Mouse (Mus musculus) intestine, postnatal 0 days (tissue): ENCODE data around the gene Mef2c. TPM values are rescaled to one million over a fixed set of nuclear protein-coding genes. Genes with fewer than 3 reads are reported as not detected.

Experiments
- ATAC-seq: fragments of 200-750 bp; cut with Nextera tagmentation; 2 replicates; pipeline ENCODE4 v1.8.0; 2017; ENCODE audit warnings: mild to moderate bottlenecking, moderate TSS enrichment, moderate library complexity
- H3K27ac ChIP-seq: fragments of 300-500 bp; sonication (generic); 2 replicates; pipeline ENCODE4 v1.5.1; 2014; ENCODE audit warnings: mild to moderate bottlenecking, low read depth, low read length, moderate library complexity
- H3K27me3 ChIP-seq: fragments of 300-500 bp; sonication (generic); replicated peaks from 2 replicates; pipeline ENCODE4 v1.6.1; 2014; ENCODE audit warnings: low read length, mixed read lengths; ENCODE audit not compliant: control insufficient read depth, insufficient read depth
- H3K36me3 ChIP-seq: fragments of 300-500 bp; sonication (generic); 2 replicates; pipeline ENCODE4 v1.6.1; 2014; ENCODE audit warnings: mild to moderate bottlenecking, moderate library complexity; ENCODE audit not compliant: control insufficient read depth, insufficient read depth
- H3K4me1 ChIP-seq: fragments of 300-500 bp; sonication (generic); replicated peaks from 2 replicates; pipeline ENCODE4 v1.6.1; 2014; ENCODE audit warnings: antibody characterized with exemption, low read length, mixed read lengths; ENCODE audit not compliant: control insufficient read depth, insufficient read depth
- H3K4me2 ChIP-seq: fragments of 300-500 bp; sonication (generic); replicated peaks from 2 replicates; pipeline ENCODE4 v1.6.1; 2014; ENCODE audit warnings: low read depth, mild to moderate bottlenecking, moderate library complexity
- H3K4me3 ChIP-seq: fragments of 300-500 bp; sonication (generic); 2 replicates; pipeline ENCODE4 v1.5.1; 2014; ENCODE audit warnings: low read depth, low read length
- H3K9ac ChIP-seq: fragments of 300-500 bp; sonication (generic); 2 replicates; pipeline ENCODE4 v1.6.1; 2014; ENCODE audit warnings: mild to moderate bottlenecking, low read depth, low read length
- H3K9me3 ChIP-seq: fragments of 300-500 bp; sonication (generic); 2 replicates; pipeline ENCODE4 v1.6.1; 2016; ENCODE audit warnings: mixed run types; ENCODE audit not compliant: control insufficient read depth
- CTCF ChIP-seq: sonication (generic); IDR thresholded peaks from 2 replicates; pipeline ENCODE4 v1.5.1; 2016; ENCODE audit warnings: low read depth, mild to moderate bottlenecking, control low read depth, antibody characterized with exemption, moderate library complexity
- WGBS: fragments of 180-500 bp; shearing (Covaris S2); extraction: QIAGEN DNeasy Blood & Tissue Kit; methylation state at CpG from one replicate; pipeline ENCODE4 v1.1.7; 2014; 5-methylcytosine and 5-hydroxymethylcytosine counted together
- polyA plus RNA-seq: library from polyadenylated mRNA; unstranded; fragments of >200 nt; fragmentation: Nextera tagmentation; extraction: Ambion mirVana; gene quantifications from 2 replicates; pipeline ENCODE4 v1.2.1, GENCODE M21; 2015

The Mef2c gene
- polyA plus RNA-seq, 1 experiment from 2014 or later, result 19.2 TPM

DNA sequence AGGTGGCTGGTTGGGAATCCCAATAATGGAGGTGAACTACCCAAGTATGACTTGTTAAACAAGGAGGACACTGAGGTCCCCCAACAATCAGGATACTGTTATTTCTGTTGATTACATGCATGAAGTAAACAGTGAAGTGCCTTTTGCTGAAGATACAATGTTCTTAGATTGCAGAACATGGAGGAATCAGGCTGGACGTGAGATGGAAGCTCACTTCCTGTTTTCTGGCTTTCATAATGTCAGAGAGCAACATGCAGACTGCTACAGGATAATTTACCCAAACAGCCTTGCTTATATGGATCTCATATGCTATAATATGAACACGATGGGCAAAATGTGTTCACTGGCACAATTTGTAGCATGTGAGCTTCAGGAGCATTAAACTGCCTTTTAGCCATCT, 30.1 kb upstream of the Mef2c start:
- no peaks in the 10 kb centered on the region for H3K36me3 ChIP-seq
- H3K4me3 ChIP-seq, result no peak overlapping the region
- H3K27me3 ChIP-seq, result no peaks in the 10 kb centered on the region
- H3K9me3 ChIP-seq, result no peaks in the 10 kb centered on the region
- ATAC-seq, result no peak
- 78% methylated on average over 2 of the region's 2 CpGs for WGBS
- H3K9ac ChIP-seq, result no peak overlapping the region
- TF ChIP-seq CTCF, result no peak
- no peak overlapping the region for H3K27ac ChIP-seq
- H3K4me1 ChIP-seq, result no peaks in the 10 kb centered on the region
- H3K4me2 ChIP-seq, result no peak overlapping the region

- Histone ChIP-seq H3K4me2 (no peak overlapping the region), H3K9ac (no peak overlapping the region), H3K27me3 (no peaks in the 10 kb centered on the region), H3K4me1 (no peaks in the 10 kb centered on the region), H3K4me3 (no peak overlapping the region), H3K27ac (no peak overlapping the region), H3K9me3 (no peaks in the 10 kb centered on the region), H3K36me3 (no peaks in the 10 kb centered on the region)
- 77% methylated on average over 3 of the region's 3 CpGs for WGBS
- no peak for TF ChIP-seq CTCF
- ATAC-seq, result no peak
Observed at GRCm38 (mm10) chr13:83480388-83480787, 23.4 kb upstream of the Mef2c start.

- no peaks in the 10 kb centered on the region for H3K27me3 ChIP-seq
- H3K4me2 ChIP-seq, result no peak overlapping the region
- no peak for ATAC-seq
- no peaks in the 10 kb centered on the region for H3K36me3 ChIP-seq
- H3K9me3 ChIP-seq, result no peaks in the 10 kb centered on the region
- H3K9ac ChIP-seq, result no peak overlapping the region
- 61% methylated on average over 7 of the region's 7 CpGs for WGBS
- H3K4me3 ChIP-seq, result no peak overlapping the region
- H3K4me1 ChIP-seq, result no peaks in the 10 kb centered on the region
- H3K27ac ChIP-seq, result no peak overlapping the region
- no peak for TF ChIP-seq CTCF
Observed at GRCm38 (mm10) chr13:83481310-83481709, 22.5 kb upstream of the Mef2c start.

DNA sequence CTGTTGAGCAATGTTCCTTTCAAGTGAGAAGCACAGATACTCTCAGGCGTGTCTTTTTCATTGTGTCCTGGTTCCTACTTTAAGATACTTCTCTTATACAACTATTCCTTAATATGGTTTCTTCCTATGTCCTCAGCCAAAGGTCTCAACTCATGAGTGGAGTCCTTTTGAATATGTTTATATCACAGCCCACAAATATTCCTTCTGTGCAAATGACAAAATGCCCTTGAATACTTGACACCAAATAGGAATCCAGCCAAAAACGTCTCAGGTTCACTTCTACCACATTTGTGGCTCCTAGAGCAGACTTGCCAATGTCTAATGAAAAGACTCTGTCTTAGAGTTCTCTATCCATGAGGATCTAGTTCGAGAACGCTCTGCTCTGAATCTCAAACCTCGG, 21.7 kb upstream of the Mef2c start:
- Histone ChIP-seq H3K4me3 (no peak overlapping the region), H3K27me3 (no peaks in the 10 kb centered on the region), H3K9ac (no peak overlapping the region), H3K27ac (no peak overlapping the region), H3K9me3 (no peaks in the 10 kb centered on the region), H3K36me3 (no peaks in the 10 kb centered on the region), H3K4me1 (no peaks in the 10 kb centered on the region), H3K4me2 (no peak overlapping the region)
- WGBS, result 72% methylated on average over 5 of the region's 5 CpGs
- no peak for TF ChIP-seq CTCF
- ATAC-seq, result no peak

GRCm38 (mm10) chr13:83484215-83484614, 19.6 kb upstream of the Mef2c start:
- no peak for ATAC-seq
- no peaks in the 10 kb centered on the region for H3K4me1 ChIP-seq
- H3K36me3 ChIP-seq, result no peaks in the 10 kb centered on the region
- H3K9ac ChIP-seq, result no peak overlapping the region
- no peak overlapping the region for H3K4me3 ChIP-seq
- H3K27ac ChIP-seq, result no peak overlapping the region
- WGBS, result 76% methylated on average over 4 of the region's 4 CpGs
- no peaks in the 10 kb centered on the region for H3K27me3 ChIP-seq
- no peaks in the 10 kb centered on the region for H3K9me3 ChIP-seq
- TF ChIP-seq CTCF, result no peak
- H3K4me2 ChIP-seq, result no peak overlapping the region

DNA sequence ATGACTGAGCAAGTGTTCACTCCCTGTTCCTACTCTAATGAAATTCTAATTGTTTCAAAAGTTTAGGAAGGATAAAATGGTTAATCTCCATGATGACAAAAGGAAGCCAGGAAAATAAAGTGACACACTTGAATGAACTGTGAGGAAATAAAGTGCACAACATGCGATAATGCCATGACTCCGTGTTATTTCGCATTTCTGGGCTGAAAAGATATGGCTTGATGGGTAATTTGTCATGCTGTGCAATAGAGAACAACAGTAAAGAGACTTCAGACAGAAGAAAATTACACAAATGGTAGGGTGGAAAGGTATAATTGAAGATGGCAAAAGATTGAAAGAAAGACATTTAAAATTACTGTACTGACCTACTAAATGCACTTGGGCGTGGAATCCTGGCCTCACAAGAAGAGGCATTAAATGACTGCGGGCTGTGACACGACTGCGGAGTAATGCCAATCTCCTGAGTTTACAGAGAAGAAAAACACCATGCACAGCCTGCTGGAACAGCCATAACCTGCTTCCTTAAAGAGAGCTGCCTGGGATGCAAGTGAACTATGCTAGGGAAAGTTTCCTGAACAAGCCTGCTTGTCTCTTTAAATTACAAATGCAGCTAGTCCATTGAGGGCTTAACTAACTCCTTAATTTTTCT, 19.0 kb upstream of the Mef2c start:
- ATAC-seq, result no peak
- no peak overlapping the region for H3K4me3 ChIP-seq

DNA sequence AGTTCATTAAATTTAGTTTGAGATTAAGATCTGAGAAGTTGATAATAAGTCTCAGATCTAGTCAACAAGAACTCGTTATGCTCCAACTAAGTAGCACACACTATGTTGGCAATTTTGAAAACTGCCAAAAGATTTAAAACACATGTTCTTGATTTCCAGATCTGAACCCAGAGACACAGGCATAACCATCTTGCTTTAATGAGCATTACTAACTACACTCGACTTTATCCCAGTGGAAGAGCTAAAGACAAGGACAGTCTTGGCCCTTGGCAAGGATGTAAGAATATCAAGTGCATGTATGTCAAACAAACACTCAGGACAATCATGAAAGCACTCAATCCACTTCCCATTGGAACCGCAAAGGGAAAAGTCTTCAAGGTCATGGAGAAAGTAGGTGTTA, 11.8 kb upstream of the Mef2c start:
- WGBS, result 67% methylated on average over 3 of the region's 3 CpGs
- H3K4me2 ChIP-seq, result no peak overlapping the region
- H3K36me3 ChIP-seq, result no peaks in the 10 kb centered on the region
- no peak for ATAC-seq
- no peak overlapping the region for H3K4me3 ChIP-seq
- H3K9ac ChIP-seq, result no peak overlapping the region
- no peaks in the 10 kb centered on the region for H3K27me3 ChIP-seq
- no peaks in the 10 kb centered on the region for H3K4me1 ChIP-seq
- TF ChIP-seq CTCF, result no peak
- H3K27ac ChIP-seq, result no peak overlapping the region
- H3K9me3 ChIP-seq, result no peaks in the 10 kb centered on the region

More for the DNA sequence above, 19.0 kb upstream of the Mef2c start:
- H3K36me3 ChIP-seq, result no peaks in the 10 kb centered on the region
- H3K27ac ChIP-seq, result no peak overlapping the region
- no peak overlapping the region for H3K4me2 ChIP-seq
- no peak for TF ChIP-seq CTCF
- H3K4me1 ChIP-seq, result no peaks in the 10 kb centered on the region
- H3K9me3 ChIP-seq, result no peaks in the 10 kb centered on the region
- H3K9ac ChIP-seq, result no peak overlapping the region
- 86% methylated on average over 7 of the region's 7 CpGs for WGBS
- no peaks in the 10 kb centered on the region for H3K27me3 ChIP-seq
